Mouse (Mus musculus) midbrain, embryonic 10.5 days (tissue): Measurements from ENCODE around the gene Klhl20. TPM values are rescaled to one million over a fixed set of nuclear protein-coding genes. Genes with fewer than 3 reads are reported as not detected.
"Not testable (repeated sequence)": the region's sequence is repeated elsewhere in the genome, so short reads cannot be mapped to it uniquely, and the experiment has no call there.

Experiments
- DNase-seq: peaks from one replicate; pipeline ENCODE4 v3.0.0-alpha.2; 2017; ENCODE audit warnings: low spot score
- H3K27ac ChIP-seq: fragments of 300-500 bp; sonication (generic); replicated peaks from 2 replicates; pipeline ENCODE4 v1.5.1; 2016; ENCODE audit warnings: mild to moderate bottlenecking
- H3K27me3 ChIP-seq: fragments of 300-500 bp; sonication (generic); 2 replicates; pipeline ENCODE4 v1.6.1; 2016; ENCODE audit warnings: low read depth, mild to moderate bottlenecking; ENCODE audit not compliant: poor library complexity, severe bottlenecking
- H3K36me3 ChIP-seq: fragments of 300-500 bp; sonication (generic); 2 replicates; pipeline ENCODE4 v1.6.1; 2016; ENCODE audit warnings: mild to moderate bottlenecking, moderate library complexity
- H3K4me1 ChIP-seq: fragments of 300-500 bp; sonication (generic); 2 replicates; pipeline ENCODE4 v1.6.1; 2016
- H3K4me3 ChIP-seq: fragments of 300-500 bp; sonication (generic); 2 replicates; pipeline ENCODE4 v1.5.1; 2016; ENCODE audit warnings: mild to moderate bottlenecking, moderate library complexity
- H3K9me3 ChIP-seq: fragments of 300-500 bp; sonication (generic); replicated peaks from 2 replicates; pipeline ENCODE4 v1.6.1; 2016; ENCODE audit warnings: mild to moderate bottlenecking
- WGBS: fragments of 180-500 bp; shearing (Covaris S2); methylation state at CpG from one replicate; pipeline ENCODE4 v1.1.7; 2016; 5-methylcytosine and 5-hydroxymethylcytosine counted together
- polyA plus RNA-seq: library from polyadenylated mRNA; unstranded; fragments of >200 nt; fragmentation: Nextera tagmentation; extraction: Ambion mirVana; gene quantifications from 2 replicates; pipeline ENCODE4 v1.2.1, GENCODE M21; 2016

Gene Klhl20
- 15.1 and 18.4 TPM in 2 replicates for polyA plus RNA-seq

GRCm38 (mm10) chr1:161130726-161131664, at the start of gene Klhl20:
Klhl20 (minus strand) TSS chr1:161131511.
- WGBS, result 3% methylated on average over 41 of the region's 41 CpGs
- DNase-seq, result peak; percentile 92
- H3K27ac ChIP-seq, result peak within 1 kb of the TSS; percentile 89
- peak within 1 kb of the TSS; percentile 94 for H3K4me3 ChIP-seq
- peaks cover 15% of the 10 kb centered on the region for H3K4me1 ChIP-seq
- H3K36me3 ChIP-seq, result peaks cover 12% of the 10 kb centered on the region
- H3K27me3 ChIP-seq, result no peaks in the 10 kb centered on the region
- no peaks in the 10 kb centered on the region for H3K9me3 ChIP-seq

GRCm38 (mm10) chr1:161180674-161181073, 49.4 kb upstream of the Klhl20 start:
- peak; percentile 50 for DNase-seq
- H3K36me3 ChIP-seq, result no peaks in the 10 kb centered on the region
- H3K4me1 ChIP-seq, result no peaks in the 10 kb centered on the region
- no peaks in the 10 kb centered on the region for H3K27me3 ChIP-seq
- peaks cover 5% of the 10 kb centered on the region for H3K9me3 ChIP-seq
- H3K4me3 ChIP-seq, result no peak overlapping the region
- 57% methylated on average over 8 of the region's 8 CpGs for WGBS
- H3K27ac ChIP-seq, result no peak overlapping the region

GRCm38 (mm10) chr1:161170651-161171050, 39.3 kb upstream of the Klhl20 start:
- DNase-seq, result peak; percentile 77
- H3K36me3 ChIP-seq, result no peaks in the 10 kb centered on the region
- peaks cover 6% of the 10 kb centered on the region for H3K4me1 ChIP-seq
- WGBS, result 2% methylated on average over 40 of the region's 40 CpGs
- peak overlapping the region; percentile 57 for H3K4me3 ChIP-seq
- H3K27ac ChIP-seq, result 0 out of 2 replicates have a peak overlapping the region, but pooled peaks have one; percentile 23
- H3K27me3 ChIP-seq, result peaks cover 41% of the 10 kb centered on the region
- no peaks in the 10 kb centered on the region for H3K9me3 ChIP-seq

- Histone ChIP-seq H3K27ac (no peak overlapping the region), H3K4me1 (no peaks in the 10 kb centered on the region), H3K36me3 (no peaks in the 10 kb centered on the region), H3K4me3 (no peak overlapping the region), H3K9me3 (0 out of 2 replicates have a peak, but pooled peaks cover 4% of the 10 kb centered on the region), H3K27me3 (no peaks in the 10 kb centered on the region)
- DNase-seq, result no peak
- WGBS, result 70% methylated on average over 4 of the region's 4 CpGs
These were observed 29.0 kb upstream of the Klhl20 start for GRCm38 (mm10) chr1:161160266-161160665.

- 92% methylated on average over 3 of the region's 3 CpGs for WGBS
- no peaks in the 10 kb centered on the region for H3K36me3 ChIP-seq
- DNase-seq, result no peak
These were observed 27.9 kb upstream of the Klhl20 start, which contains the start of gene Tex50 for GRCm38 (mm10) chr1:161159214-161159613. Tex50 (minus strand) TSS chr1:161159314.

GRCm38 (mm10) chr1:161156546-161156945, 25.2 kb upstream of the Klhl20 start:
- no peak overlapping the region for H3K4me3 ChIP-seq
- no peak for DNase-seq
- no peaks in the 10 kb centered on the region for H3K27me3 ChIP-seq
- no peak overlapping the region for H3K27ac ChIP-seq
- H3K36me3 ChIP-seq, result no peaks in the 10 kb centered on the region
- H3K4me1 ChIP-seq, result no peaks in the 10 kb centered on the region
- no peaks in the 10 kb centered on the region for H3K9me3 ChIP-seq
- WGBS, result 86% methylated on average over 10 of the region's 10 CpGs

More at GRCm38 (mm10) chr1:161159214-161159613, 27.9 kb upstream of the Klhl20 start, which contains the start of gene Tex50:
- no peak within 1 kb of the TSS for H3K4me3 ChIP-seq
- H3K4me1 ChIP-seq, result no peaks in the 10 kb centered on the region
- 0 out of 2 replicates have a peak, but pooled peaks cover 4% of the 10 kb centered on the region for H3K9me3 ChIP-seq
- H3K27ac ChIP-seq, result no peak within 1 kb of the TSS
- H3K27me3 ChIP-seq, result no peaks in the 10 kb centered on the region

GRCm38 (mm10) chr1:161151098-161151497, 19.8 kb upstream of the Klhl20 start:
- no peak for DNase-seq
- 83% methylated on average over 6 of the region's 6 CpGs for WGBS
- no peaks in the 10 kb centered on the region for H3K27me3 ChIP-seq
- no peaks in the 10 kb centered on the region for H3K9me3 ChIP-seq
- H3K4me1 ChIP-seq, result no peaks in the 10 kb centered on the region
- H3K36me3 ChIP-seq, result no peaks in the 10 kb centered on the region
- no peak overlapping the region for H3K4me3 ChIP-seq
- H3K27ac ChIP-seq, result no peak overlapping the region

GRCm38 (mm10) chr1:161147888-161148287, 16.6 kb upstream of the Klhl20 start:
- Histone ChIP-seq H3K27me3 (no peaks in the 10 kb centered on the region), H3K9me3 (no peaks in the 10 kb centered on the region), H3K4me1 (peaks cover under 1% of the 10 kb centered on the region; the same call in 1 of the 2 replicates), H3K36me3 (no peaks in the 10 kb centered on the region), H3K4me3 (no peak overlapping the region), H3K27ac (no peak overlapping the region)
- 87% methylated on average over 2 of the region's 2 CpGs for WGBS
- DNase-seq, result no peak

- not testable (repeated sequence) for H3K4me1 ChIP-seq, H3K27ac ChIP-seq, H3K4me3 ChIP-seq, H3K36me3 ChIP-seq, DNase-seq, H3K9me3 ChIP-seq, H3K27me3 ChIP-seq
- 85% methylated on average over 8 of the region's 8 CpGs for WGBS
These were observed 14.3 kb upstream of the Klhl20 start for GRCm38 (mm10) chr1:161145611-161146010.

- Histone ChIP-seq H3K4me1 (peaks cover 7% of the 10 kb centered on the region), H3K9me3 (no peaks in the 10 kb centered on the region), H3K27ac (no peak overlapping the region), H3K4me3 (peak overlapping the region; percentile 54), H3K36me3 (no peaks in the 10 kb centered on the region), H3K27me3 (peaks cover 6% of the 10 kb centered on the region)
- no peak for DNase-seq
- 91% methylated on average over 7 of the region's 7 CpGs for WGBS
These were observed 11.9 kb upstream of the Klhl20 start for GRCm38 (mm10) chr1:161143216-161143615.

- Histone ChIP-seq H3K9me3 (no peaks in the 10 kb centered on the region), H3K4me1 (peaks cover 7% of the 10 kb centered on the region), H3K27ac (peak within 1 kb of the TSS; percentile 23), H3K4me3 (peak within 1 kb of the TSS; percentile 54), H3K36me3 (no peaks in the 10 kb centered on the region), H3K27me3 (peaks cover 6% of the 10 kb centered on the region)
- WGBS, result 4% methylated on average over 33 of the region's 33 CpGs
- peak; percentile 76 for DNase-seq
These were observed 11.3 kb upstream of the Klhl20 start, which contains the start of gene Ankrd45 for GRCm38 (mm10) chr1:161142531-161143159. Ankrd45 (plus strand) TSS chr1:161142691.

GRCm38 (mm10) chr1:161140026-161140762, 8.9 kb upstream of the Klhl20 start:
- Histone ChIP-seq H3K36me3 (no peaks in the 10 kb centered on the region), H3K27ac (no peak overlapping the region), H3K4me1 (peaks cover 7% of the 10 kb centered on the region), H3K9me3 (no peaks in the 10 kb centered on the region), H3K4me3 (no peak overlapping the region), H3K27me3 (peaks cover 6% of the 10 kb centered on the region)
- DNase-seq, result no peak
- 87% methylated on average over 9 of the region's 9 CpGs for WGBS
